Mouse (Mus musculus): Measurements from ENCODE around the gene Ttc14. TPM values are rescaled to one million over a fixed set of nuclear protein-coding genes. Genes with fewer than 3 reads are reported as not detected.
A peak's percentile ranks its signal among the peaks of the same experiment; 100 is the strongest.

Ttc14 gene
- polyA plus RNA-seq, 1 experiment from 2014 or later = 59.4 TPM

GRCm38 (mm10) chr3:33843801-33844632 lies 44.4 kb downstream of the Ttc14 start, which contains the start of gene Ccdc39:
Gene Ccdc39, minus strand, starts transcription at chr3:33844310.
- ATAC-seq = peak; percentile 98

GRCm38 (mm10) chr3:33846639-33847038 lies 47.0 kb downstream of the Ttc14 start:
- no peaks in the 10 kb centered on the region for H3K9me3 ChIP-seq (replicated peaks; ENCODE audit: control insufficient read depth, low read length)
- DNase-seq (ENCODE audit: low spot score) (no peak), ATAC-seq (no peak)
- WGBS = 88% methylated on average over 6 of the region's 6 CpGs
- no peak overlapping the region for H3K4me2 ChIP-seq (ENCODE audit: low read length)
- H3K9ac ChIP-seq (ENCODE audit: low read length) = no peak overlapping the region
- no peak overlapping the region for H3K27ac ChIP-seq (ENCODE audit: low read depth, low read length)
- no peaks in the 10 kb centered on the region for H3K36me3 ChIP-seq (ENCODE audit: control insufficient read depth, insufficient read depth, low read length)
- H3K4me3 ChIP-seq (ENCODE audit: low read depth, low read length) = no peak overlapping the region
- 0 out of 2 replicates have a peak, but pooled peaks cover 3% of the 10 kb centered on the region for H3K4me1 ChIP-seq (ENCODE audit: control insufficient read depth, insufficient read depth, low read length)
- no peaks in the 10 kb centered on the region for H3K27me3 ChIP-seq (replicated peaks; ENCODE audit: control insufficient read depth, insufficient read depth, low read length)

More at GRCm38 (mm10) chr3:33843801-33844632, 44.4 kb downstream of the Ttc14 start, which contains the start of gene Ccdc39:
- peak; percentile 95 for DNase-seq (ENCODE audit: low spot score)
- H3K27ac ChIP-seq (ENCODE audit: low read depth, low read length) = peak within 1 kb of the TSS; percentile 71
- H3K4me2 ChIP-seq (ENCODE audit: low read length) = peak within 1 kb of the TSS; percentile 62
- no peaks in the 10 kb centered on the region for H3K27me3 ChIP-seq (replicated peaks; ENCODE audit: control insufficient read depth, insufficient read depth, low read length)
- no peaks in the 10 kb centered on the region for H3K9me3 ChIP-seq (replicated peaks; ENCODE audit: control insufficient read depth, low read length)
- 0 out of 2 replicates have a peak, but pooled peaks cover 3% of the 10 kb centered on the region for H3K4me1 ChIP-seq (ENCODE audit: control insufficient read depth, insufficient read depth, low read length)
- peak within 1 kb of the TSS; percentile 75 for H3K9ac ChIP-seq (ENCODE audit: low read length)
- WGBS = 4% methylated on average over 26 of the region's 26 CpGs
- H3K36me3 ChIP-seq (ENCODE audit: control insufficient read depth, insufficient read depth, low read length) = no peaks in the 10 kb centered on the region
- peak within 1 kb of the TSS; percentile 45 for H3K4me3 ChIP-seq (ENCODE audit: low read depth, low read length)

GRCm38 (mm10) chr3:33850856-33851255 lies 51.2 kb downstream of the Ttc14 start:
- WGBS = 95% methylated on average over 4 of the region's 4 CpGs
- Histone ChIP-seq H3K4me3 (ENCODE audit: low read depth, low read length) (no peak overlapping the region), H3K9me3 (replicated peaks; ENCODE audit: control insufficient read depth, low read length) (no peaks in the 10 kb centered on the region), H3K4me2 (ENCODE audit: low read length) (no peak overlapping the region), H3K9ac (ENCODE audit: low read length) (no peak overlapping the region), H3K4me1 (ENCODE audit: control insufficient read depth, insufficient read depth, low read length) (no peaks in the 10 kb centered on the region), H3K27me3 (replicated peaks; ENCODE audit: control insufficient read depth, insufficient read depth, low read length) (no peaks in the 10 kb centered on the region), H3K27ac (ENCODE audit: low read depth, low read length) (no peak overlapping the region), H3K36me3 (ENCODE audit: control insufficient read depth, insufficient read depth, low read length) (no peaks in the 10 kb centered on the region)
- ATAC-seq (no peak), DNase-seq (ENCODE audit: low spot score) (no peak)

- Histone ChIP-seq H3K36me3 (ENCODE audit: control insufficient read depth, insufficient read depth, low read length) (no peaks in the 10 kb centered on the region), H3K27ac (ENCODE audit: low read depth, low read length) (no peak overlapping the region), H3K4me2 (ENCODE audit: low read length) (no peak overlapping the region), H3K9ac (ENCODE audit: low read length) (no peak overlapping the region), H3K4me3 (ENCODE audit: low read depth, low read length) (no peak overlapping the region), H3K27me3 (replicated peaks; ENCODE audit: control insufficient read depth, insufficient read depth, low read length) (no peaks in the 10 kb centered on the region), H3K4me1 (ENCODE audit: control insufficient read depth, insufficient read depth, low read length) (no peaks in the 10 kb centered on the region), H3K9me3 (replicated peaks; ENCODE audit: control insufficient read depth, low read length) (no peaks in the 10 kb centered on the region)
- 47% methylated on average over 1 of the region's 1 CpGs for WGBS
- no peak for ATAC-seq
- peak; percentile 43 for DNase-seq (ENCODE audit: low spot score)
These were observed 53.4 kb downstream of the Ttc14 start for GRCm38 (mm10) chr3:33853062-33853461.

- H3K4me2 ChIP-seq (ENCODE audit: low read length) = no peak overlapping the region
- H3K4me1 ChIP-seq (ENCODE audit: control insufficient read depth, insufficient read depth, low read length) = no peaks in the 10 kb centered on the region
- no peaks in the 10 kb centered on the region for H3K9me3 ChIP-seq (replicated peaks; ENCODE audit: control insufficient read depth, low read length)
- H3K27me3 ChIP-seq (replicated peaks; ENCODE audit: control insufficient read depth, insufficient read depth, low read length) = no peaks in the 10 kb centered on the region
- 93% methylated on average over 3 of the region's 3 CpGs for WGBS
- ATAC-seq (no peak), DNase-seq (ENCODE audit: low spot score) (no peak)
- H3K36me3 ChIP-seq (ENCODE audit: control insufficient read depth, insufficient read depth, low read length) = no peaks in the 10 kb centered on the region
- H3K27ac ChIP-seq (ENCODE audit: low read depth, low read length) = no peak overlapping the region
- H3K9ac ChIP-seq (ENCODE audit: low read length) = no peak overlapping the region
- no peak overlapping the region for H3K4me3 ChIP-seq (ENCODE audit: low read depth, low read length)
These were observed 59.3 kb downstream of the Ttc14 start for GRCm38 (mm10) chr3:33858939-33859338.

- no peak for ATAC-seq
- DNase-seq (ENCODE audit: low spot score) = no peak
- no peaks in the 10 kb centered on the region for H3K9me3 ChIP-seq (replicated peaks; ENCODE audit: control insufficient read depth, low read length)
- no peak overlapping the region for H3K4me2 ChIP-seq (ENCODE audit: low read length)
- no peaks in the 10 kb centered on the region for H3K27me3 ChIP-seq (replicated peaks; ENCODE audit: control insufficient read depth, insufficient read depth, low read length)
- no peak overlapping the region for H3K9ac ChIP-seq (ENCODE audit: low read length)
- H3K36me3 ChIP-seq (ENCODE audit: control insufficient read depth, insufficient read depth, low read length) = no peaks in the 10 kb centered on the region
- H3K4me3 ChIP-seq (ENCODE audit: low read depth, low read length) = no peak overlapping the region
- no peaks in the 10 kb centered on the region for H3K4me1 ChIP-seq (ENCODE audit: control insufficient read depth, insufficient read depth, low read length)
- no peak overlapping the region for H3K27ac ChIP-seq (ENCODE audit: low read depth, low read length)
These were observed 64.4 kb downstream of the Ttc14 start for GRCm38 (mm10) chr3:33864000-33864540.

Other genes with a start within 250 kb of the Ttc14 start
- gene Ccdc39, start 44.5 kb downstream of the Ttc14 start, polyA plus RNA-seq (2014; fragmentation: Nextera tagmentation; extraction: Ambion mirVana) = 9.8 and 12.9 TPM in 2 replicates
- 45.5 and 47.0 TPM in 2 replicates for gene Fxr1, start 220.1 kb downstream of the Ttc14 start, polyA plus RNA-seq (2014; fragmentation: Nextera tagmentation; extraction: Ambion mirVana)